Mouse (Mus musculus): Measurements from ENCODE around the gene Gm20388. TPM values are rescaled to one million over a fixed set of nuclear protein-coding genes. Genes with fewer than 3 reads are reported as not detected.

Gm20388 gene
- polyA plus RNA-seq, 1 experiment from 2014 or later = 47.1 TPM

- Histone ChIP-seq H3K79me2 (ENCODE audit: inconsistent target) (no peaks in the 10 kb centered on the region), H3K4me3 (ENCODE audit: inconsistent target) (no peak overlapping the region), H3K27ac (no peak overlapping the region), H3K36me3 (ENCODE audit: inconsistent target) (no peaks in the 10 kb centered on the region)
- WGBS (ENCODE audit: missing documents) = 4% methylated on average over 13 of the region's 13 CpGs
Measured at GRCm38 (mm10) chr8:120300601-120301141, 390.0 kb downstream of the Gm20388 start.

GRCm38 (mm10) chr8:120302941-120303675 is 392.5 kb downstream of the Gm20388 start:
- 75% methylated on average over 11 of the region's 11 CpGs for WGBS (ENCODE audit: missing documents)
- no peaks in the 10 kb centered on the region for H3K79me2 ChIP-seq (ENCODE audit: inconsistent target)
- H3K4me3 ChIP-seq (ENCODE audit: inconsistent target) = no peak overlapping the region
- H3K27ac ChIP-seq = no peak overlapping the region
- no peaks in the 10 kb centered on the region for H3K36me3 ChIP-seq (ENCODE audit: inconsistent target)

- H3K36me3 ChIP-seq (ENCODE audit: inconsistent target) = no peaks in the 10 kb centered on the region
- no peak overlapping the region for H3K27ac ChIP-seq
- 95% methylated on average over 9 of the region's 9 CpGs for WGBS (ENCODE audit: missing documents)
Measured at GRCm38 (mm10) chr8:120304097-120304496, 393.5 kb downstream of the Gm20388 start.

GRCm38 (mm10) chr8:120305800-120306385 is 395.3 kb downstream of the Gm20388 start:
- no peak overlapping the region for H3K4me3 ChIP-seq (ENCODE audit: inconsistent target)
- no peak overlapping the region for H3K27ac ChIP-seq
- WGBS (ENCODE audit: missing documents) = 97% methylated on average over 10 of the region's 10 CpGs
- H3K79me2 ChIP-seq (ENCODE audit: inconsistent target) = no peaks in the 10 kb centered on the region
- H3K36me3 ChIP-seq (ENCODE audit: inconsistent target) = no peaks in the 10 kb centered on the region

More at GRCm38 (mm10) chr8:120304097-120304496, 393.5 kb downstream of the Gm20388 start:
- Histone ChIP-seq H3K4me3 (ENCODE audit: inconsistent target) (no peak overlapping the region), H3K79me2 (ENCODE audit: inconsistent target) (no peaks in the 10 kb centered on the region)

GRCm38 (mm10) chr8:120307103-120307502 is 396.5 kb downstream of the Gm20388 start:
- Histone ChIP-seq H3K36me3 (ENCODE audit: inconsistent target) (no peaks in the 10 kb centered on the region), H3K79me2 (ENCODE audit: inconsistent target) (no peaks in the 10 kb centered on the region), H3K27ac (no peak overlapping the region), H3K4me3 (ENCODE audit: inconsistent target) (no peak overlapping the region)
- 26% methylated on average over 16 of the region's 16 CpGs for WGBS (ENCODE audit: missing documents)

GRCm38 (mm10) chr8:120307528-120307927 is 396.9 kb downstream of the Gm20388 start:
- WGBS (ENCODE audit: missing documents) = 75% methylated on average over 11 of the region's 11 CpGs
- no peaks in the 10 kb centered on the region for H3K79me2 ChIP-seq (ENCODE audit: inconsistent target)
- H3K27ac ChIP-seq = no peak overlapping the region
- no peak overlapping the region for H3K4me3 ChIP-seq (ENCODE audit: inconsistent target)
- no peaks in the 10 kb centered on the region for H3K36me3 ChIP-seq (ENCODE audit: inconsistent target)

- Histone ChIP-seq H3K27ac (no peak overlapping the region), H3K4me3 (ENCODE audit: inconsistent target) (no peak overlapping the region), H3K36me3 (ENCODE audit: inconsistent target) (no peaks in the 10 kb centered on the region), H3K79me2 (ENCODE audit: inconsistent target) (no peaks in the 10 kb centered on the region)
- 94% methylated on average over 8 of the region's 8 CpGs for WGBS (ENCODE audit: missing documents)
Measured at GRCm38 (mm10) chr8:120308131-120308530, 397.5 kb downstream of the Gm20388 start.

- H3K27ac ChIP-seq = no peak overlapping the region
- H3K4me3 ChIP-seq (ENCODE audit: inconsistent target) = no peak overlapping the region
- no peaks in the 10 kb centered on the region for H3K36me3 ChIP-seq (ENCODE audit: inconsistent target)
- H3K79me2 ChIP-seq (ENCODE audit: inconsistent target) = no peaks in the 10 kb centered on the region
- 70% methylated on average over 9 of the region's 9 CpGs for WGBS (ENCODE audit: missing documents)
Measured at GRCm38 (mm10) chr8:120308553-120308952, 397.9 kb downstream of the Gm20388 start.

GRCm38 (mm10) chr8:120309326-120309725 is 398.7 kb downstream of the Gm20388 start:
- Histone ChIP-seq H3K4me3 (ENCODE audit: inconsistent target) (no peak overlapping the region), H3K36me3 (ENCODE audit: inconsistent target) (no peaks in the 10 kb centered on the region), H3K27ac (no peak overlapping the region), H3K79me2 (ENCODE audit: inconsistent target) (no peaks in the 10 kb centered on the region)
- WGBS (ENCODE audit: missing documents) = 62% methylated on average over 14 of the region's 18 CpGs

- 91% methylated on average over 5 of the region's 5 CpGs for WGBS (ENCODE audit: missing documents)
- Histone ChIP-seq H3K27ac (no peak overlapping the region), H3K4me3 (ENCODE audit: inconsistent target) (no peak overlapping the region), H3K79me2 (ENCODE audit: inconsistent target) (no peaks in the 10 kb centered on the region), H3K36me3 (ENCODE audit: inconsistent target) (no peaks in the 10 kb centered on the region)
Measured at GRCm38 (mm10) chr8:120310063-120310462, 399.4 kb downstream of the Gm20388 start.

GRCm38 (mm10) chr8:120312452-120312851 is 401.8 kb downstream of the Gm20388 start:
- H3K36me3 ChIP-seq (ENCODE audit: inconsistent target) = no peaks in the 10 kb centered on the region
- H3K27ac ChIP-seq = no peak overlapping the region
- H3K4me3 ChIP-seq (ENCODE audit: inconsistent target) = no peak overlapping the region
- H3K79me2 ChIP-seq (ENCODE audit: inconsistent target) = no peaks in the 10 kb centered on the region
- WGBS (ENCODE audit: missing documents) = 25% methylated on average over 4 of the region's 4 CpGs

GRCm38 (mm10) chr8:120313674-120314073 is 403.0 kb downstream of the Gm20388 start:
- WGBS (ENCODE audit: missing documents) = 92% methylated on average over 3 of the region's 3 CpGs
- no peaks in the 10 kb centered on the region for H3K36me3 ChIP-seq (ENCODE audit: inconsistent target)
- H3K4me3 ChIP-seq (ENCODE audit: inconsistent target) = no peak overlapping the region
- H3K27ac ChIP-seq = no peak overlapping the region
- no peaks in the 10 kb centered on the region for H3K79me2 ChIP-seq (ENCODE audit: inconsistent target)

GRCm38 (mm10) chr8:120314932-120315331 is 404.3 kb downstream of the Gm20388 start:
- 95% methylated on average over 4 of the region's 5 CpGs for WGBS (ENCODE audit: missing documents)
- H3K4me3 ChIP-seq (ENCODE audit: inconsistent target) = no peak overlapping the region

GRCm38 (mm10) chr8:120315644-120316043 is 405.0 kb downstream of the Gm20388 start:
- H3K79me2 ChIP-seq (ENCODE audit: inconsistent target) = no peaks in the 10 kb centered on the region
- no peaks in the 10 kb centered on the region for H3K36me3 ChIP-seq (ENCODE audit: inconsistent target)
- H3K27ac ChIP-seq = no peak overlapping the region
- 80% methylated on average over 4 of the region's 4 CpGs for WGBS (ENCODE audit: missing documents)
- no peak overlapping the region for H3K4me3 ChIP-seq (ENCODE audit: inconsistent target)

More at GRCm38 (mm10) chr8:120314932-120315331, 404.3 kb downstream of the Gm20388 start:
- H3K79me2 ChIP-seq (ENCODE audit: inconsistent target) = no peaks in the 10 kb centered on the region
- H3K36me3 ChIP-seq (ENCODE audit: inconsistent target) = no peaks in the 10 kb centered on the region
- H3K27ac ChIP-seq = no peak overlapping the region

GRCm38 (mm10) chr8:120316707-120317106 is 406.1 kb downstream of the Gm20388 start:
- H3K27ac ChIP-seq = no peak overlapping the region
- H3K79me2 ChIP-seq (ENCODE audit: inconsistent target) = no peaks in the 10 kb centered on the region
- no peaks in the 10 kb centered on the region for H3K36me3 ChIP-seq (ENCODE audit: inconsistent target)
- whole genome bisulfite sequencing (ENCODE audit: missing documents) = 87% methylated on average over 7 of the region's 7 CpGs
- no peak overlapping the region for H3K4me3 ChIP-seq (ENCODE audit: inconsistent target)

Data from macrophage (primary cell).